Mouse (Mus musculus) lung, postnatal 4 days (tissue): ENCODE measurements at regions not wholly inside any gene's neighbourhood (a gene's known extent, or its start where the extent isn't known, plus 50 kb on each side); places are given as distances from the start of the nearest gene placed in this dataset.

Source experiments
- DNase-seq, 2 experiments: peaks; one replicate each; pipeline ENCODE4 v3.0.0; 2021

GRCm38 (mm10) chr16:85743022-85743421 is 59.9 kb downstream of the Adamts1 start:
- no peak for DNase-seq

GRCm38 (mm10) chr16:85738606-85739195 is 64.2 kb downstream of the Adamts1 start:
- no peak for DNase-seq

- DNase-seq = no peak
Observed at GRCm38 (mm10) chr16:85728026-85728425, 74.9 kb downstream of the Adamts1 start.

- peak; percentile 9 to 22 for DNase-seq
Observed at GRCm38 (mm10) chr16:85721968-85722367, 80.9 kb downstream of the Adamts1 start.

DNA sequence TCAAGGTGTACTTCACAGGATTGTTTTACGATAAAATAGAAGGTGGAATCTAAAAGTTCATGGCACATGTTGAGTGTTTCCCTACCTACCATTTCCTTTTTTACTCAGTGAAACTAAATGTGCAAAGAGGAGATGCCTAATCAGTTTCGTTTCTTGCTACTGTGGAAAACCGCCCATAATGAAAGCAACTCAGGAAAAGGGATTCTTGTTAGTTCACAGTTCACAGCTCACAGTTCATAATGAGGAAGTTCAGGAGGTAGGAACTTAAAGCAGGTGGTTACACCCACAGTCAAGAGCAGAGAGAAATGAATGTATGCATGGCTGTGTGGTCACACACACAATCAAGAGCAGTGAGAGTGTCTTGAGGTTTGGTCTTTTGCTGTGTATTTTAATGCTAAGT is 90.6 kb downstream of the Adamts1 start:
- no peak for DNase-seq

DNA sequence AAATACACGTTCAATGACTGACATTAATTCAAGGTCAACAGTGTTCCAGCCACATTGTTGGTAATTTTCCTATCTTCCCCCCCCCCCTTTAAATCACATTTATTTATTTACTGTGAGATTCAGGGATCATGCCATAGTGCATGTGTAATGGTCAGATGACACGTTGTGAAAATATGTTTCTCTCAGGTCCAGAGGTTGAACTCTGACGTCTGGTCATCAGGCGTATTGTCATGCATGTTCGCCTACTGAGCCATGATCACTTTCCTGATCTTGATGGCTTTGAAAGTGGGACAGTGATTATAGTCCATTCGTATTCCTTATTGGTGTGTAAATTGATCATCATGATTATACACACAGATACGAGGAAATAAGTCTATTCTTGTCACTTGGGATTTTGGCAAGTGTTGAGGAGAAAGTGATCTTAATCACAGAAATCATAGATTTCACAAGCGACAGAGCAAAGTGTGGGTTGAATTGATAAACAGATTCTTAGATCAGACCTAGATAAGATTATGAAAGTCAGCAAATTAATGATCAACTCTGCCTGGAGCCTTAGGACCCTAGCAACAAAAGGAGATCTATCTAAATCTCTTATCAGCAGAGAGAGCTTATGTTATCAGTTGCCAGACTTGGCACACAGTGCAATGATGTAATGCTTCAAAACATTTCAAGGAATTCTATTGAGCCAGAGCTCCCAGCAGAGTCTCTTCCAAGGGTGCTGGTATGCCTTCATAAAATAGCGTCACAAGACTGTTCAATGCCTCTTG is 98.5 kb downstream of the Adamts1 start:
- no peak for DNase-seq

- DNase-seq = no peak
Observed at GRCm38 (mm10) chr16:85702889-85703480, 99.9 kb downstream of the Adamts1 start.

DNA sequence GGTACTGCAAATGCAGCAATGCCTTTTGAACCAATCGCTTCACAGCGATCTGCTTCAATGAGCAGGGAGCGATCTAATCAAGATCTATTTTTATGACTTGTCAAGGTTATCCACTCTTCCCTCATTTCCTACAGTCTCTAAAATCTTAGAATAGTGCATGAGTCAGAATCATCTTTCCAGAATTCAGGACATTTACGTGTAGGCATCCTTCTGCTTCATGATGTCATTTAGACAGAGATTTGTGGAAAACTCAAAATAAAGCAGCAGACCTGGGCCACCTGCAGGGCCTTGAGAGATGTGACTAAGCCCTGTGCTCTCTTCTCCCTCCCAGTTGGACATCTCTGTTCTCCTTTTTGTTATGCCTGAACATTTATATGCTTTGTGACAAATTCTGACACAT is 103.6 kb downstream of the Adamts1 start:
- DNase-seq = no peak

DNA sequence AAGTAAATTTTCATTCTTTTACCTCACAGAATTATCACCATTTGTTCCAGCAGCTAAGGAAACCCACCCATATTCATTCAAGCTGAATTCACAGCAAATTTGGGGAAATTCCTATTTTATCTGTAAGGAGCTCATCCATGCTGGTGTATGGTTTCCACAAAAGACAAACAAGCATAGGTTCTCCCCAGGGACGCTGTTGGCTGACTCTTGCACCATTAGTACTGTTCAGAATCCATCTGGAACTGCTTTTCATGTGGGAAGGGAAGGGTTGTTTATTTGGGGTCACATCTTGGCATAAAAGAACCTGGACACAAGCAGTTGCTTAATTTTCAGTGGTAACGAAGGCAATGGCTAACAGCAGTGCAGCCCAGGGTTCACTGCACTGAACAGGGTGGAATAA is 120.2 kb downstream of the Adamts1 start:
- DNase-seq = no peak

- no peak for DNase-seq
Observed at GRCm38 (mm10) chr16:85680351-85680750, 122.6 kb downstream of the Adamts1 start.

DNA sequence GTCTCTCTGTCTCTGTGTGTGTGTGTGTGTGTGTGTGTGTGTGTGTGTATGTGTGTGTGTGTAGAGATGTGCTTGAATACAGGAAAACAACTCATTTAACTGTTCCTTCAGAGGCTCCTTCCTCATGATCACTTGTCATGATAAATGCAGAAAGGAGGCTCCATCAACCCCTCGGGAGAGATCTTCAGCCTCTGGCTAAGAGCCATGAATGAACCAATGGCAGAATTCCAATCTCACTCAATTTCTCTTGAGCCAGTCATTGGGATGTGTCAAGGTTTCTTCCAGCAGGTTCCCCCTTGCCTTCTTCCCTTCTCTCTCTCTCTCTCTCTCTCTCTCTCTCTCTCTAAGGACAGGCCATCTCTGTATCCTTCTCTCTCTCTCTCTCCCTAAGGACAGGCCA is 124.1 kb downstream of the Adamts1 start:
- DNase-seq = no peak

- DNase-seq = no peak
Observed at GRCm38 (mm10) chr16:85678228-85678627, 124.7 kb downstream of the Adamts1 start.

GRCm38 (mm10) chr16:85677027-85677426 is 123.8 kb upstream of the Cyyr1 start:
- peak; percentile 25 to 58 for DNase-seq

- no peak for DNase-seq
Observed at GRCm38 (mm10) chr16:85668767-85669166, 115.6 kb upstream of the Cyyr1 start.

GRCm38 (mm10) chr16:85667790-85668189 is 114.6 kb upstream of the Cyyr1 start:
- no peak for DNase-seq

DNA sequence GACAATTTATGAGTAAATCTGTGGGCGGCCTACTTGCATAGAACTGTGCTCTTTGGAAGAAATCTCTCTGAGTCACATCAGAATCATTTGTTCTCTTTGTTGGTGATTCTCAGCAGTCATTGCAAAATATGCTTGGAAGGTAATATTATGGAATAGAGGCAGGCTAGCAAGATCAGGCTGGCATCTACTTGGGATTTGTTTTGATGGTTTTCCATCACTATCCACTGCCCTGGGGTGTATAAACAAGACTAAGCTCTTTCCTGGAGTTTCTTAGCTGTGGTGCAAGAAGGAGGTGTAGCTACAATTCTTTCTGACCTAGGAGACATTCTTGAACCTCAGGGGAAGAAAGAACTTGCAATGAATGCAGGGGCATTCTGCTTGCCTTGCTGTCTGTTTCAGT is 96.3 kb upstream of the Cyyr1 start:
- DNase-seq = no peak

GRCm38 (mm10) chr16:85640992-85641391 is 87.8 kb upstream of the Cyyr1 start:
- DNase-seq = no peak

- DNase-seq = no peak
Observed at GRCm38 (mm10) chr16:85637079-85637478, 83.9 kb upstream of the Cyyr1 start.

- DNase-seq = no peak
Observed at GRCm38 (mm10) chr16:85629738-85630137, 76.5 kb upstream of the Cyyr1 start.

GRCm38 (mm10) chr16:85624505-85624904 is 71.3 kb upstream of the Cyyr1 start:
- DNase-seq = no peak

DNA sequence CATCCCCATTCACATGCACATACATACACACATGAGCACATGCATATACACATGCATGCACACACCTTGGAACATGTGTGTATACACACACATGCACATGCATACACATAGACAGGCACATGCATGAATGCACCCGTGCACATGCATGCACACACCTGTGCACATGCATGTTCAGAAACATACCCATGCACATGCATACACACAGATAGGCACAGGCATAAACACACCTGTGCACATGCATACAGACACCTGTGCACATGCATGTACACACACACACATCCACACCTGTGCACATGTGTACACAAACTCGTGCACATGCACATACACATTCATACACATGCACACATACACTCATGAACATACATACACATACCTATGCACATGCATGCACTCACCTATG is 50.9 kb upstream of the Cyyr1 start:
- DNase-seq = no peak
